Comparison of ENCODE assay signal across 9 mouse cellular contexts in genomic region chrX:35813206-35813605, GRCm38 (mm10).
DNase-seq lines count a peak whose midpoint lies in the region; ATAC-seq and TF ChIP-seq lines count a peak whose summit lies in the region.
"Had no signal": no experiment of that assay in that cellular context is flagged by ENCODE, and none has a peak within 500 bp of the region (broad histone marks: within the 10 kb centered on the region; RNA-seq: fewer than 3 reads in every experiment).

No protein-coding gene starts in this region.

- 17% methylated on average over 2 of the region's 2 CpGs for WGBS in intestine, embryonic 14.5 days
- 47% methylated on average over 2 of the region's 2 CpGs for WGBS in intestine, embryonic 16.5 days
- 52% methylated on average over 2 of the region's 2 CpGs for WGBS in embryonic facial prominence, embryonic 11.5 days
- WGBS in liver, embryonic 14.5 days (ENCODE audit: insufficient replicate concordance) = 28% methylated on average over 2 of the region's 2 CpGs
- 25% methylated on average over 2 of the region's 2 CpGs for whole genome bisulfite sequencing in thymus, adult 2 months

- no peak overlapping the region for H3K9ac ChIP-seq in intestine, embryonic 14.5 days (ENCODE audit: low read length)
- no peak overlapping the region for H3K9ac ChIP-seq in intestine, embryonic 16.5 days (ENCODE audit: low read depth, low read length)
- no peak overlapping the region for H3K9ac ChIP-seq in CH12.LX (ENCODE audit: insufficient read depth, low read depth)
- no peak overlapping the region for H3K9ac ChIP-seq in embryonic facial prominence, embryonic 11.5 days (replicated peaks; ENCODE audit: low read length)
- no peak overlapping the region for H3K9ac ChIP-seq in liver, embryonic 14.5 days (replicated peaks)
- H3K9ac ChIP-seq: limb, embryonic 15.5 days had no signal

- TF ChIP-seq POLR2A in CH12.LX (IDR thresholded peaks at IDR 0.05; ENCODE audit: low read depth, low read length) = no peak
- no peak for TF ChIP-seq POLR2A in thymus, adult 2 months (IDR thresholded peaks at IDR 0.05; ENCODE audit: control insufficient read depth, extremely low read depth, insufficient read depth, low read length, poor library complexity)

- no peak for TF ChIP-seq EP300 in CH12.LX (IDR thresholded peaks at IDR 0.05; ENCODE audit: low read length)
- TF ChIP-seq EP300 in liver, embryonic 14.5 days (IDR thresholded peaks at IDR 0.05; ENCODE audit: low read depth) = no peak

- in situ Hi-C loops in CH12.LX (cut with MboI; ENCODE audit: low pct_ligation_motif_present, low pct_unique_long_range_greater_than_20kb, low sequenced_read_pairs) = no loop called here

- no peak overlapping the region for H3K4me2 ChIP-seq in intestine, embryonic 14.5 days (ENCODE audit: low read length)
- no peak overlapping the region for H3K4me2 ChIP-seq in intestine, embryonic 16.5 days (ENCODE audit: low read depth, low read length)
- H3K4me2 ChIP-seq in CH12.LX (ENCODE audit: insufficient read depth, low read depth, poor library complexity, severe bottlenecking) = no peak overlapping the region
- no peak overlapping the region for H3K4me2 ChIP-seq in embryonic facial prominence, embryonic 11.5 days (ENCODE audit: low read depth, low read length)
- H3K4me2 ChIP-seq in liver, embryonic 14.5 days (ENCODE audit: low read depth) = no peak overlapping the region
- H3K4me2 ChIP-seq: limb, embryonic 15.5 days had no signal

- H3K4me1 ChIP-seq in intestine, embryonic 14.5 days (replicated peaks; ENCODE audit: control insufficient read depth, insufficient read depth, low read length) = no peaks in the 10 kb centered on the region
- no peaks in the 10 kb centered on the region for H3K4me1 ChIP-seq in intestine, embryonic 16.5 days (ENCODE audit: control insufficient read depth, insufficient read depth, low read length)
- no peaks in the 10 kb centered on the region for H3K4me1 ChIP-seq in CH12.LX (ENCODE audit: control insufficient read depth in 1 of 2, insufficient read depth in 2 of 2)
- no peaks in the 10 kb centered on the region for H3K4me1 ChIP-seq in embryonic facial prominence, embryonic 11.5 days (ENCODE audit: control insufficient read depth, insufficient read depth, low read length)
- no peaks in the 10 kb centered on the region for H3K4me1 ChIP-seq in liver, embryonic 14.5 days (replicated peaks; ENCODE audit: control insufficient read depth in 2 of 2, insufficient read depth in 2 of 2, low read length in 1 of 2)
- no peaks in the 10 kb centered on the region for H3K4me1 ChIP-seq in thymus, adult 2 months (replicated peaks; ENCODE audit: control insufficient read depth, insufficient read depth, low read length)
- H3K4me1 ChIP-seq: limb, embryonic 15.5 days had no signal

- no peaks in the 10 kb centered on the region for H3K36me3 ChIP-seq in intestine, embryonic 14.5 days (ENCODE audit: control insufficient read depth, insufficient read depth, low read length)
- H3K36me3 ChIP-seq in intestine, embryonic 16.5 days (ENCODE audit: control insufficient read depth, insufficient read depth, low read length) = no peaks in the 10 kb centered on the region
- H3K36me3 ChIP-seq in CH12.LX (replicated peaks in 1 of 2; ENCODE audit: control insufficient read depth in 1 of 2, insufficient read depth in 1 of 2, low read length in 1 of 2) = no peaks in the 10 kb centered on the region
- H3K36me3 ChIP-seq in embryonic facial prominence, embryonic 11.5 days (replicated peaks; ENCODE audit: control insufficient read depth, insufficient read depth, low read depth, low read length) = no peaks in the 10 kb centered on the region
- H3K36me3 ChIP-seq in liver, embryonic 14.5 days (replicated peaks; ENCODE audit: control insufficient read depth, insufficient read depth, low read depth) = no peaks in the 10 kb centered on the region
- no peaks in the 10 kb centered on the region for H3K36me3 ChIP-seq in thymus, adult 2 months (ENCODE audit: control insufficient read depth, insufficient read depth, low read length)
- H3K36me3 ChIP-seq: limb, embryonic 15.5 days had no signal

- peak; percentile 40 to 61; a peak in 3 of 4 replicates for TF ChIP-seq CTCF in CH12.LX (conservative IDR thresholded peaks at IDR 0.05 in 1 of 2, IDR thresholded peaks at IDR 0.05 in 1 of 2; ENCODE audit: low read depth in 2 of 2, low read length in 2 of 2)
- peak; percentile 50 for TF ChIP-seq CTCF in liver, embryonic 14.5 days (IDR thresholded peaks at IDR 0.05; ENCODE audit: low read depth)
- no peak for TF ChIP-seq CTCF in thymus, adult 2 months (IDR thresholded peaks at IDR 0.05; ENCODE audit: borderline replicate concordance, control insufficient read depth, extremely low read depth, insufficient read depth, low read length, poor library complexity)

- H3K4me3 ChIP-seq in intestine, embryonic 14.5 days (ENCODE audit: low read depth, low read length) = no peak overlapping the region
- H3K4me3 ChIP-seq in intestine, embryonic 16.5 days (ENCODE audit: low read length) = no peak overlapping the region
- H3K4me3 ChIP-seq in CH12.LX (replicated peaks in 1 of 3; ENCODE audit: low read depth in 2 of 3, low read length in 2 of 3, poor library complexity in 1 of 3) = no peak overlapping the region
- no peak overlapping the region for H3K4me3 ChIP-seq in embryonic facial prominence, embryonic 11.5 days (ENCODE audit: low read depth, low read length)
- H3K4me3 ChIP-seq in liver, embryonic 14.5 days (ENCODE audit: insufficient read depth in 1 of 2, low read depth in 2 of 2, low read length in 2 of 2) = no peak overlapping the region
- no peak overlapping the region for H3K4me3 ChIP-seq in thymus, adult 2 months (ENCODE audit: control insufficient read depth, insufficient read depth, low read length)
- H3K4me3 ChIP-seq: limb, embryonic 15.5 days had no signal

- dilution Hi-C loops in CH12.LX (cut with MboI; ENCODE audit: extremely low pct_ligation_motif_present, extremely low pct_unique_long_range_greater_than_20kb, low sequenced_read_pairs) = no loop called here

- no peaks in the 10 kb centered on the region for H3K79me2 ChIP-seq in CH12.LX (replicated peaks; ENCODE audit: control insufficient read depth, extremely low read depth, insufficient read depth, poor library complexity, severe bottlenecking)

- H3K27me3 ChIP-seq in intestine, embryonic 14.5 days (replicated peaks; ENCODE audit: control insufficient read depth, insufficient read depth, low read length) = no peaks in the 10 kb centered on the region
- H3K27me3 ChIP-seq in intestine, embryonic 16.5 days (replicated peaks; ENCODE audit: control insufficient read depth, insufficient read depth, low read length) = no peaks in the 10 kb centered on the region
- H3K27me3 ChIP-seq in CH12.LX (replicated peaks) = no peaks in the 10 kb centered on the region
- no peaks in the 10 kb centered on the region for H3K27me3 ChIP-seq in embryonic facial prominence, embryonic 11.5 days (ENCODE audit: control insufficient read depth, insufficient read depth, low read length)
- no peaks in the 10 kb centered on the region for H3K27me3 ChIP-seq in liver, embryonic 14.5 days (ENCODE audit: control insufficient read depth, insufficient read depth, low read length)
- no peaks in the 10 kb centered on the region for H3K27me3 ChIP-seq in thymus, adult 2 months (ENCODE audit: control insufficient read depth, insufficient read depth, low read length)
- H3K27me3 ChIP-seq: limb, embryonic 15.5 days had no signal

- peak; percentile 23 for TF ChIP-seq RAD21 in CH12.LX (IDR thresholded peaks at IDR 0.05; ENCODE audit: low read depth, low read length)

- ATAC-seq in intestine, embryonic 14.5 days (replicated peaks; ENCODE audit: low FRiP score, low TSS enrichment, low read depth) = no peak
- no peak for ATAC-seq in intestine, embryonic 16.5 days
- no peak for ATAC-seq in embryonic facial prominence, embryonic 11.5 days (replicated peaks; ENCODE audit: insufficient number of reproducible peaks, low FRiP score, low TSS enrichment, low read depth)
- ATAC-seq in liver, embryonic 14.5 days (ENCODE audit: insufficient read depth) = no peak
- no peak for ATAC-seq in inflammation-experienced regulatory T-cells, adult 6 months

- H3K9me3 ChIP-seq in intestine, embryonic 14.5 days (ENCODE audit: control insufficient read depth, low read length) = no peaks in the 10 kb centered on the region
- no peaks in the 10 kb centered on the region for H3K9me3 ChIP-seq in intestine, embryonic 16.5 days (ENCODE audit: control insufficient read depth, low read length)
- H3K9me3 ChIP-seq in CH12.LX (replicated peaks; ENCODE audit: low read length) = no peaks in the 10 kb centered on the region
- H3K9me3 ChIP-seq in embryonic facial prominence, embryonic 11.5 days (replicated peaks; ENCODE audit: control insufficient read depth, low read length) = no peaks in the 10 kb centered on the region
- H3K9me3 ChIP-seq in liver, embryonic 14.5 days (ENCODE audit: control insufficient read depth, low read length) = no peaks in the 10 kb centered on the region
- H3K9me3 ChIP-seq: limb, embryonic 15.5 days had no signal

- DNase-seq in intestine, embryonic 14.5 days (ENCODE audit: low spot score) = peak; percentile 52
- DNase-seq in CH12.LX (ENCODE audit: extremely low read depth) = peak; percentile 34
- DNase-seq in adipocyte (ENCODE audit: low spot score) = peak; percentile 37
- peak; percentile 1 for DNase-seq in embryonic facial prominence, embryonic 11.5 days (ENCODE audit: low spot score)
- DNase-seq in liver, embryonic 14.5 days (ENCODE audit: low read depth in 3 of 3, low spot score in 3 of 3) = no peak
- DNase-seq in thymus, adult 2 months = peak; percentile 31

- H3K27ac ChIP-seq in intestine, embryonic 14.5 days (ENCODE audit: low read depth) = no peak overlapping the region
- no peak overlapping the region for H3K27ac ChIP-seq in intestine, embryonic 16.5 days (ENCODE audit: low read length)
- H3K27ac ChIP-seq in CH12.LX (ENCODE audit: insufficient read depth, low read depth) = no peak overlapping the region
- no peak overlapping the region for H3K27ac ChIP-seq in embryonic facial prominence, embryonic 11.5 days (replicated peaks; ENCODE audit: low read depth, low read length)
- H3K27ac ChIP-seq in liver, embryonic 14.5 days = no peak overlapping the region
- no peak overlapping the region for H3K27ac ChIP-seq in thymus, adult 2 months (ENCODE audit: control insufficient read depth, insufficient read depth, low read length)
- H3K27ac ChIP-seq: limb, embryonic 15.5 days had no signal

TF ChIP-seq in CH12.LX, 34 proteins besides CTCF, POLR2A, EP300 and RAD21:
- TF ChIP-seq JUND (conservative IDR thresholded peaks at IDR 0.05; ENCODE audit: low read depth, low read length) (no peak), CHD1 (IDR thresholded peaks at IDR 0.05; ENCODE audit: low read depth, low read length) (no peak), ETS1 (conservative IDR thresholded peaks at IDR 0.05; ENCODE audit: low read depth, low read length) (no peak), SMC3 (IDR thresholded peaks at IDR 0.05; ENCODE audit: low read depth, low read length) (peak; percentile 36), POLR2AphosphoS2 (IDR thresholded peaks at IDR 0.05; ENCODE audit: low read depth, low read length) (no peak)

Comparison
In these comparisons a context has a peak if more than half of its experiments do, and no peak if none do; other contexts are left out.
1. DNase-seq: peak in intestine, embryonic 14.5 days (single experiment), CH12.LX (single experiment), adipocyte (single experiment), embryonic facial prominence, embryonic 11.5 days (single experiment) and thymus, adult 2 months (single experiment); none in liver, embryonic 14.5 days (0 of 3).